Mouse (Mus musculus): ENCODE data around the gene Ngrn. TPM values are rescaled to one million over a fixed set of nuclear protein-coding genes. Genes with fewer than 3 reads are reported as not detected.

Gene Ngrn
- polyA plus RNA-seq, 1 experiment from 2014 or later: 73.8 TPM

DNA sequence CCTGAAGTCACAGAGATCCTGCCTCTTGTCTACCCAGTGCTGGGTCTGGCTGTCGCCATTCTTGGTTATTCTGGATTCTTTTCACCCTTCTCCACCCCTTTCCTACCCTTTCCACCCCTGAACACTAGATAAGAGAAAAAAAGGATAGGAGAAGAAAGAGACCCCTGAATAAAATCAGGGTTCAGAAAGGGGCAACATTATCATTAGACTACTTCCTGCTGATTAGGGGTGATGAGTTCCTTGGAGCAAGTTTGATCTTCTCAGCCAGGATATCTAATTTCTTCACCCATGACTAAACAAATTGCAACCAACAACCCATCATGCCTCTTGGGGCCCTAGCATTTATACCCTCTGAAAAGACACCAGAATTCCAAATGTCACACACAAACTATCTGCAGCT is 6.7 kb downstream of the Ngrn start:
- ATAC-seq (ENCODE audit: low FRiP score, low read depth): no peak
- Histone ChIP-seq H3K36me3 (peaks cover 39% of the 10 kb centered on the region), H3K4me2 (no peak overlapping the region), H3K4me1 (replicated peaks) (peaks cover 29% of the 10 kb centered on the region), H3K9ac (no peak overlapping the region), H3K4me3 (no peak overlapping the region), H3K27me3 (no peaks in the 10 kb centered on the region), H3K27ac (replicated peaks) (no peak overlapping the region), H3K9me3 (no peaks in the 10 kb centered on the region)
- WGBS: 78% methylated on average over 1 of the region's 1 CpGs

DNA sequence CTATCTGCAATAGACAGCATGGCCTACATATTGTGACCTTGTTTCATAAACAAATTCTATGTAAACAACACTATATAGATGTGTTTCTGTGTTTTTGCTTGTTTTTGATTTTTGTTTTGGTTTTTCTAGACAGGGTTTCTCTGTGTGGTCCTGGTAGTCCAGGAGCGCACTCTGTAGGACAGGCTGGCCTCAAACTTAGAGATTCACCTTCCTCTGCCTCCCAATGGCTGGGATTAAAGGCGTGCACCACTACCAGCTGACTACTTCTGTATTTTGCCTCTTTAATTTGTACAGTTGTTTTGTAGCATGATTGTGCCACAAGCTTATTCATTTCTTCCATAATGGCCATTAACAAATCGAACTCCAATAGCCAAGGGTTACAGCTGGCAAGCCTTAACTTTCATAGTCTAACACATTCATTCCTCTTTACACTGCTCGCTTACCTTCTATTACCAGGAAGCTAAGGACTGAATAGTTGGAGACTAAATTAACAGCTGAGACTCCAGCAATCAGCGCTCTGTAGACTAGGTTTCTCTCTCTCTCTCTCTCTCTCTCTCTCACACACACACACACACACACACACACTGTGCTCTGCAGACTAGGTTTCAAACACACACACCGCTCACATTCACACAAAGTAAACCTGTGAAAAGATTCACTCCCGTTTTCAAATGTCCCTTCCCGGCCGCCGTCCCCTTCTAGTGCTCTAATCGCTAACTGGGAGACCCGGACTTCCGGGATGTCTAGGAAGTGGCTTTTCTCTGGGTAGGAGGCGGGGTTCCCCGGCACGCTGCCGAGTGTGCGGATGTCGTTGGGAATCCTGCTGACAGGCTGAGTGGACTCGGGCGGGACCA is 8.1 kb downstream of the Ngrn start, which contains the start of gene Vps33b:
TSS of gene Vps33b (plus strand) at position 753 of the 854 bp plus-strand sequence.
- Histone ChIP-seq H3K36me3 (peaks cover 47% of the 10 kb centered on the region), H3K27ac (replicated peaks) (peak within 1 kb of the TSS; percentile 69), H3K4me3 (peak within 1 kb of the TSS; percentile 69), H3K4me2 (peak within 1 kb of the TSS; percentile 79), H3K27me3 (no peaks in the 10 kb centered on the region), H3K9ac (peak within 1 kb of the TSS; percentile 87), H3K4me1 (replicated peaks) (peaks cover 24% of the 10 kb centered on the region), H3K9me3 (no peaks in the 10 kb centered on the region)
- ATAC-seq (ENCODE audit: low FRiP score, low read depth): peak; percentile 92
- WGBS: 4% methylated on average over 21 of the region's 21 CpGs

DNA sequence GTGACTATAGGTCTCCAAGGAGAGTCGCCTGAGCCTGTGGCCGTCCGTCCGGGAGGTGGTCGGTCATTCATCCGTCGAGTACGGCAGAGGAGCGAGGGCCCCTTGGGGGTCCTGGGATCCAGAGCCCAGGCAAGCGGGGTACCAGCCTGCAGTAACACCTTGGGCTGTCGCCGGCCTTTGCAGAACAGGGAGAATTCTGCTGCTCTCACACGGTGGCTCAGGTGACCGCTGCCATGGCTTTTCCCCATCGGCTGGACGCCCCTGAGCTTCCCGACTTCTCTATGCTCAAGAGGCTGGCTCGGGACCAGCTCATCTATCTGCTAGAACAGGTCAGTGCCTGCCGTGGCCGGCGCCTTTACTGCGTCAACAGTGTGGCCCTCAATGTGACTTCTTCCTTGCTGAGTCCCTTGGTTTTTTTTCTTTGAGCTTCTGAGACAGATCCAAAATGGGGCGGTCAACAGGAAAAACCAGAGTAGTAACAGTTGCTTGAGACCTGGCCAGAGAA is 8.8 kb downstream of the Ngrn start:
- ATAC-seq (ENCODE audit: low FRiP score, low read depth): peak; percentile 79
- Histone ChIP-seq H3K4me1 (replicated peaks) (peaks cover 24% of the 10 kb centered on the region), H3K4me2 (peak overlapping the region; percentile 79), H3K4me3 (peak overlapping the region; percentile 69), H3K9me3 (no peaks in the 10 kb centered on the region; the same call in 1 of the 2 replicates), H3K36me3 (peaks cover 48% of the 10 kb centered on the region), H3K27me3 (no peaks in the 10 kb centered on the region), H3K9ac (peak overlapping the region; percentile 87), H3K27ac (replicated peaks) (peak overlapping the region; percentile 69)
- under 1% methylated on average over 23 of the region's 23 CpGs for WGBS

DNA sequence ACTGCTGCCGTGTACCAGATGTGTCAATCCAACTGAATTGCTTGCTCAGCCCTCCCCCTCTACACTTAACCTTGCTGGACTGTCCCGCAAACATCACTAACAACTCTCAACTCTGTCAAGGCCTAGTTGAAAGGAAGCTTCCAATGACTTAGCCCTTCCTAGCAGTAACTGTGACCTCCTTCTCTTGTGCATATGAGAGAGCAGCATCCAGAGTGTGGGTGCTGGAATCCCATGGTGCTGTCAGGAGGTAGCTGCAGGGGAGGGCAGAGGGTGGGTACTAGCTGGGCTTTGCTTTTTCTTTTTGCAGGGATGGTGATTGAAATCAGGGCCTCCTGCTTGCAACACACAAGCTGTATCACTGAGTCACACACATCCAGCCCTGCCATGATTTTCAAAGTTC is 12.4 kb downstream of the Ngrn start:
- Histone ChIP-seq H3K36me3 (peaks cover 57% of the 10 kb centered on the region), H3K9me3 (no peaks in the 10 kb centered on the region; the same call in 1 of the 2 replicates), H3K9ac (no peak overlapping the region), H3K27me3 (no peaks in the 10 kb centered on the region), H3K4me1 (replicated peaks) (peaks cover 22% of the 10 kb centered on the region), H3K4me3 (no peak overlapping the region), H3K4me2 (no peak overlapping the region), H3K27ac (replicated peaks) (no peak overlapping the region)
- WGBS: 98% methylated on average over 2 of the region's 2 CpGs
- ATAC-seq (ENCODE audit: low FRiP score, low read depth): no peak

DNA sequence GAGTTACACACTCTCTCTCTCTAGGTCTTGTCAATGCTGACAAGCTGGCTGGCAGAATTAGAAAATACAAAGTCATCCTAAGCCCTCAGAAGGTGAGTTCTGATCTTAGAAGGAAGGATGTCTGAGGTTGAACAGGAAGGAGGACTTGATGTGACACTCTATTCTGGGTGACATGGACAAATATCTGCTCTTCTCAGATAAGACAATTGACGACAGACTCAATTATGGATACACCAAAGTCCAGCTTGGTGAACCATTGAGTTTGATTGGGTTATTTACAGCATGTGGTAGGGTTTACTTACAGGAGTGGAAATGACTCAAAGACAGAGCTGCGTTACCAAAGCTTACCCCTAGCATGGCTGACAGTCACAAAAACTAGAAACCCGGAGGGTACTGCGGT is 15.4 kb downstream of the Ngrn start:
- no peak for ATAC-seq (ENCODE audit: low FRiP score, low read depth)
- no peak overlapping the region for H3K27ac ChIP-seq (replicated peaks)
- H3K36me3 ChIP-seq: peaks cover 79% of the 10 kb centered on the region
- H3K27me3 ChIP-seq: no peaks in the 10 kb centered on the region
- H3K4me3 ChIP-seq: no peak overlapping the region
- H3K9ac ChIP-seq: no peak overlapping the region
- peaks cover under 1% of the 10 kb centered on the region; the same call in 1 of the 2 replicates for H3K4me1 ChIP-seq (replicated peaks)
- H3K4me2 ChIP-seq: no peak overlapping the region
- no peaks in the 10 kb centered on the region; the same call in 1 of the 2 replicates for H3K9me3 ChIP-seq
- 100% methylated on average over 4 of the region's 4 CpGs for WGBS

DNA sequence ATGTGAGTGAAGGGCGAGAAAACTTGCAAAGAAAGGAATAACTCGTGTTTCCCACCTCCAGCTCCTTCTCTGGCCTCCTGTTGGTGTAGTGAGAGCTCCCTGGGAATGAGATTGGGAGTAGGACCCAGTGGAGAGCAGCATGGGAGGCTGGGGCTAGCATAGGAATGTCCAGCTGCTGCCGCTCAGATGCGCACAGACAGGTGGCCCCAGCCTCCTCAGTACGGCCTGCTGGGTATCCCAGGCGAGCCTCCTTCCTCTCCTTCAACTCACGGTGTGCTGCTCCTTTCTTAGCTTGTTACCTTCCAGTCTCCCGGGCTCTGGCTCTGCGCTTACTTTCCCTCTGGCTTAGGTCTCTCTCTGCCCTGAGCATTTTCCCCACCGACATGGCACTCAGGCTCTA is 19.0 kb downstream of the Ngrn start:
- Histone ChIP-seq H3K4me3 (no peak overlapping the region), H3K36me3 (peaks cover 75% of the 10 kb centered on the region), H3K27me3 (no peaks in the 10 kb centered on the region), H3K9ac (no peak overlapping the region), H3K4me1 (replicated peaks) (no peaks in the 10 kb centered on the region), H3K4me2 (no peak overlapping the region), H3K27ac (replicated peaks) (no peak overlapping the region), H3K9me3 (no peaks in the 10 kb centered on the region)
- 89% methylated on average over 10 of the region's 10 CpGs for WGBS
- no peak for ATAC-seq (ENCODE audit: low FRiP score, low read depth)

DNA sequence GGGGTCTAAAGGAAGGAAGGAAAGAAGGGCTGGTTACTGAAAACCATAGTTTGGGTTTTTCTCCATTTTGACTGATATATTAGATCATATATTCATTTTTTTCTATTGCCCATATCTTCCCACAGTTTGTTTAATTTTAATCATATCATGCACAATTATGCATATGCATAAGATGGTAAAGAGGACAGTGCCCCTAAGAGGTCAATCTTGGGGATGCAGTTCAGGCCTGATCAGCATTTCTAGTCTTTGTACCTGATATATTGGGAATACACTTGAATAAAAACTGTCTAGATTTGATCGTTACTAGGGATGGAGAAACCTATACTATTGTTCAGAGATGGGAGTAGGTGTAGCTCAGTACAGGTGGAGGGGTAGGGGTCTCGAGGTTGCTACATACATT is 20.0 kb downstream of the Ngrn start:
- Histone ChIP-seq H3K27ac (replicated peaks) (no peak overlapping the region), H3K4me1 (replicated peaks) (no peaks in the 10 kb centered on the region), H3K27me3 (no peaks in the 10 kb centered on the region), H3K36me3 (peaks cover 76% of the 10 kb centered on the region), H3K4me2 (no peak overlapping the region), H3K9me3 (no peaks in the 10 kb centered on the region), H3K4me3 (no peak overlapping the region), H3K9ac (no peak overlapping the region)
- WGBS: 90% methylated on average over 2 of the region's 2 CpGs
- no peak for ATAC-seq (ENCODE audit: low FRiP score, low read depth)

DNA sequence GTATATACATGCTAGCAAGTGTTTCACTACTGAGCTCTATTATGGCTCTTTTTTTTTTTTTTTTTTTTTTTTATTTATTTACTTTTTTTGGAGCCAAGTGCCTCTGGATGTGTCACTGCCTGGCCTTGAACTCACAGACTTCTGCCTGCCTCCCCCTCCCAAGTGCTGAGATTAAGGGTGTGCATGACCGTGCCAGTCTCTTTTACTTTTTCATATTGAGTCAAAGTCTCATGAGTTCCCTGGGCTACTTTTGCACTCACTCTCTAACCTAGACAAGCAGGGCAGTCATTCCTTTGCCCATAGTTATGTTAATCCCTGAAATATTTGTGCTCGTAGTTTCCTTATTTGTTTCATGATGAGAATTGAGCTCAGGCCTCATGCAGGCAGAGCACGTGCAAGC is 20.6 kb downstream of the Ngrn start:
- Histone ChIP-seq H3K9ac (no peak overlapping the region), H3K9me3 (no peaks in the 10 kb centered on the region), H3K4me3 (no peak overlapping the region), H3K36me3 (peaks cover 76% of the 10 kb centered on the region), H3K4me2 (no peak overlapping the region), H3K27me3 (no peaks in the 10 kb centered on the region), H3K27ac (replicated peaks) (no peak overlapping the region), H3K4me1 (replicated peaks) (no peaks in the 10 kb centered on the region)
- 87% methylated on average over 3 of the region's 3 CpGs for WGBS
- ATAC-seq (ENCODE audit: low FRiP score, low read depth): no peak

DNA sequence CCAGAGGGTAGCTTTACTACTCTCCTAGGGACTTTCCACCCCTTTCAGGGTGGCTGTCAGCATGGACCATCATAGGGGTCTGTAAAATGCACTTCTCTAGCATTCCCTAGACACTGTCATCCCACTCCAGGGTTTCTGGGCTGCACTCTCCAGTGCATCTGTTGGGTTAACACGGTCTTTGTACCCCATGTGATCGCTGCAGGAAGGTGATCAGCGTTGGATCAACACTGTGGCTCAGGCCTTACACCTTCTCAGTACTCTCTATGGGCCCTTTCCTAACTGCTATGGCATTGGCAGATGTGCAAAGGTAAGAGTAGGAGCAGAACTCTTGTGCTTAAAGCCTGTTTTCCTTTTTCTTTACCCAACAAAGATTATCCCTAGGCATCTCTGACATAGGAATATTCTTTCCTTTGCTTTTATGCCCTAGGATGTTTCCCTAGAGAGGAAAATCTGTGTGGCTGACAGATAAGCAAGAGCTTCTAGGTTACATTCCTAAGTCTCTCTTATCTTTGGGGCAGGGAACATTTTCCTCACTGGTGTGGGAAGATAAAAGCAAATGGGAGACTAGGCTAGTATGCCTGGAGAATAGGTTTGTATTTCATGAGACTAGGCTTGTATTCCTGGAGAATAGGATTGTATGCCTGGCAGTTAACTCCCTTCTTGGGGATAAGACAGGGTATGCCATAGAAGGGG is 22.4 kb downstream of the Ngrn start:
- Histone ChIP-seq H3K9ac (no peak overlapping the region), H3K27me3 (no peaks in the 10 kb centered on the region), H3K4me1 (replicated peaks) (no peaks in the 10 kb centered on the region), H3K36me3 (peaks cover 77% of the 10 kb centered on the region), H3K4me3 (no peak overlapping the region), H3K4me2 (no peak overlapping the region), H3K9me3 (no peaks in the 10 kb centered on the region), H3K27ac (replicated peaks) (no peak overlapping the region)
- 94% methylated on average over 3 of the region's 3 CpGs for WGBS
- no peak for ATAC-seq (ENCODE audit: low FRiP score, low read depth)

DNA sequence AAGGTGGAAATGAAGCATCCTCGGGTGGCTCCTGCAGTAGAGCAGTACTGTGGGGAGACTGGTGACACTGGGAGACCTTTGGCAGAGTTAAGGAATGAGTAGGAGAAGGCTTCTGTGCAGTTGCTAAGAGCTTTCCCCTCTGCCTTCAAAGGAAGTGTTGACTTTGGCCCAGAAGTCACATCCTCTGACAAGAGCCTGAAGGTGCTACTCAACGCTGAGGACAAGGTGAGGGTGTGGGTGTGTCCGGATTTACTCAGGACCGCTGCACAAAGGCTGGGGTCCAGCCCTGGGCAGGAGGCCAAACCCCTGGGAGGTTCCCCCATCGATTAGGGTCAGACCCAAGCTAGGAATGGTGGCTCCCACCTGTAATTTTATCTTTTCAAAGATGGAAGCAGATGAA is 23.4 kb downstream of the Ngrn start:
- H3K4me1 ChIP-seq (replicated peaks): no peaks in the 10 kb centered on the region
- no peak overlapping the region for H3K9ac ChIP-seq
- WGBS: 96% methylated on average over 5 of the region's 5 CpGs
- H3K27ac ChIP-seq (replicated peaks): no peak overlapping the region
- no peaks in the 10 kb centered on the region for H3K9me3 ChIP-seq
- H3K4me3 ChIP-seq: no peak overlapping the region
- H3K27me3 ChIP-seq: no peaks in the 10 kb centered on the region
- H3K4me2 ChIP-seq: no peak overlapping the region
- H3K36me3 ChIP-seq: peaks cover 75% of the 10 kb centered on the region
- ATAC-seq (ENCODE audit: low FRiP score, low read depth): no peak

DNA sequence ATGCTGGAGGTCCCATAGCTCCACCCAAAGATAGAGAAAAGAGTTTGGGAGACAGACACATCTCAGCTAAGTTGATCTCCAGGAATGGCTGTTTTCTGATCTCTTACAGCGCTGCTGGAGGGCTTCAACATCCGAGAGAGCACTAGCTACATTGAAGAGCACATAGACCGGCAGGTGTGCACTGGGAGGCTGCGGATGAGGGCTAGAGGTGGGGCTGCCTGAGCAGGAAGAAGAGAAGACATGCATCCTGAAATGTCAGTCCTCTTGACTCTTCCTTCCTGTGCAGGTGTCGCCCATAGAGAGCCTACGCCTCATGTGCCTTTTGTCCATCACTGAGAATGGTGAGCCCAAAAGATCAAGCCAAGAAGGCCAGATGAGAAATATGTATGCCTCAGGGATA is 24.7 kb downstream of the Ngrn start:
- no peaks in the 10 kb centered on the region for H3K27me3 ChIP-seq
- no peak overlapping the region for H3K4me2 ChIP-seq
- H3K4me1 ChIP-seq (replicated peaks): no peaks in the 10 kb centered on the region
- peaks cover 76% of the 10 kb centered on the region for H3K36me3 ChIP-seq
- ATAC-seq (ENCODE audit: low FRiP score, low read depth): no peak
- no peak overlapping the region for H3K9ac ChIP-seq
- 95% methylated on average over 6 of the region's 6 CpGs for WGBS
- H3K9me3 ChIP-seq: no peaks in the 10 kb centered on the region
- H3K27ac ChIP-seq (replicated peaks): no peak overlapping the region
- no peak overlapping the region for H3K4me3 ChIP-seq

DNA sequence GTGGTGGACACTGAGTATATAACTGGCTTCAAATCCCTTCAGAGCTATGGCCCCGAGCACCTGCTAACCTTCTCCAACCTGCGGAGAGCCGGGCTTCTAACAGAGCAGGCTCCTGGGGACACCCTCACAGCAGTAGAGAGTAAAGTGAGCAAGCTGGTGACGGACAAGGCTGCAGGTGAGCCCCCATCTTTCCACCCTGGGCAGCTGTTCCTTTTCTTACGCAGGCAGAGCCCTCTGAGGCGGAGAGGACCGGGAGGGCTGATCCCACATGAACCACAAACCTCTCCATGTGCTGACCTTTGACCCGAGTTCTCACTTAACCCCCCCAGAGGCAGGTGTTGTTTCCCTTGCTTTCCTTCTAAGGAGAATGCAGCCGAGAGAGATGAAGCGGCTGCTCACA is 26.7 kb downstream of the Ngrn start:
- Histone ChIP-seq H3K9ac (no peak overlapping the region), H3K4me3 (no peak overlapping the region), H3K9me3 (no peaks in the 10 kb centered on the region), H3K36me3 (peaks cover 81% of the 10 kb centered on the region), H3K27ac (replicated peaks) (no peak overlapping the region), H3K27me3 (no peaks in the 10 kb centered on the region), H3K4me2 (no peak overlapping the region), H3K4me1 (replicated peaks) (no peaks in the 10 kb centered on the region)
- no peak for ATAC-seq (ENCODE audit: low FRiP score, low read depth)
- 87% methylated on average over 10 of the region's 10 CpGs for WGBS

Measured in hindbrain, embryonic 15.5 days (tissue).